7 mouse cellular contexts compared by ENCODE assay signal in the genomic region with DNA sequence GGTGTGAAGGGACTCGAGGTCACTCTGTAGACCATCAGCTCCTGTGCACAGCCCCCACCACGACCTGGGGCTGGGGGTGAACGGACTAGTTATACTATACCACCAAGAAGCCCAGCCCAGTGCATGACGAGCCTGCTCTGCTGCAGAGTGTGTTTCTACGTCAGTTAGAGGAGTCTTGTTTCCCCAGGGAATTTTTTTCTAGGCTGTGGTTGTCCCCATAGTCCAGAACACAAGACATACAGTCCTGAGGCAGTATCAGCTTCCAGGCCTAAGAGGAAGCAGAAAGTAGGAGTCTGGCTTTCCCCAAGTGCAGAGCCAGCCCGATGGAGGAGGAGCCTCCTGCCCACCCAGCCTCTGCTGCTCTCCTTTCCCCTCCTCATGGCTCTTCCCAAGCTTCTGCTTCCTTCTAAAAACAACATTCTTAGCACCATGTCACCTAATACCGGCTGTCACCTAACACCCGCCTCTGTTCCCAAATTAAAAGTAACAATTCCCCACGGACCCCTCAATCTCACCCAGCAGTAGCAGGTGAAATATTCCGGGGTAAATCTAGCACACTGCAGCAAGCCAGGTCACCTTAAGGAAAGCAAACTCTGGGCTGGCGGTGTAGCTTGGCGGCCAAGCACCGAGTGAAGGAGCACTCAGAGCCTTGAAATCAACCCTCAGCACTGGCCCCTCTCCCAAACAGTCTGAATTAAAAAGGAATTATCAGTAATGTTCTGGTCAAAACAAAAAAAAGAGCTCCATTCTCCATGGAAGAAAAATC. TPM values are rescaled to one million over a fixed set of nuclear protein-coding genes. Genes with fewer than 3 reads are reported as not detected.
A peak's percentile ranks its signal among the peaks of the same experiment; 100 is the strongest.
DNase-seq lines count a peak whose midpoint lies in the region; ATAC-seq and TF ChIP-seq lines count a peak whose summit lies in the region.

No protein-coding gene starts in this region.

- peaks cover 16% of the 10 kb centered on the region; the same call in 1 of the 2 replicates for H3K36me3 ChIP-seq in heart, embryonic 13.5 days

- no peaks in the 10 kb centered on the region for H3K9me3 ChIP-seq in heart, embryonic 13.5 days

- H3K27me3 ChIP-seq in heart, embryonic 13.5 days (replicated peaks) = no peaks in the 10 kb centered on the region

- WGBS in heart, embryonic 13.5 days = 15% methylated on average over 13 of the region's 13 CpGs

- H3K9ac ChIP-seq in heart, embryonic 13.5 days = peak overlapping the region; percentile 69

- H3K4me1 ChIP-seq in cortical plate, adult 2 months (ENCODE audit: control insufficient read depth, insufficient read depth, low read length) = peaks cover 7% of the 10 kb centered on the region
- peaks cover 41% of the 10 kb centered on the region for H3K4me1 ChIP-seq in heart, embryonic 13.5 days

- DNase-seq in left cerebral cortex, adult 2 months (ENCODE audit: extremely low spot score in 1 of 2, low spot score in 2 of 2) = no peak
- no peak for DNase-seq in left cerebral cortex, postnatal 10 days (ENCODE audit: extremely low spot score in 1 of 2, low spot score in 2 of 2)
- DNase-seq in mesoderm, embryonic 11.5 days (ENCODE audit: low read depth, low spot score) = peak; percentile 45
- DNase-seq in adrenal gland, adult 8-10 months = no peak
- no peak for DNase-seq in natural killer cell, adult 2 months (ENCODE audit: low spot score in 2 of 2)

- ATAC-seq in heart, embryonic 13.5 days (ENCODE audit: extremely low read depth, insufficient number of reproducible peaks, low FRiP score, low TSS enrichment) = no peak

- peak overlapping the region; percentile 45; the same call in 1 of the 2 replicates for H3K27ac ChIP-seq in left cerebral cortex, adult 2 months
- H3K27ac ChIP-seq in cortical plate, adult 2 months (ENCODE audit: insufficient read depth, low read length) = peak overlapping the region; percentile 21; the same call in 1 of the 2 replicates
- H3K27ac ChIP-seq in heart, embryonic 13.5 days (replicated peaks) = peak overlapping the region; percentile 77

- H3K4me2 ChIP-seq in heart, embryonic 13.5 days = peak overlapping the region; percentile 59

- intact Hi-C loops in left cerebral cortex, adult 2 months (cut with DNase I) = no loop called here
- intact Hi-C loops in left cerebral cortex, postnatal 10 days (cut with DNase I) = no loop called here

- H3K4me3 ChIP-seq in left cerebral cortex, adult 2 months = no peak overlapping the region
- no peak overlapping the region for H3K4me3 ChIP-seq in cortical plate, adult 2 months (ENCODE audit: insufficient read depth, low read length)
- peak overlapping the region; percentile 22 for H3K4me3 ChIP-seq in heart, embryonic 13.5 days

- no peak for TF ChIP-seq POLR2A in cortical plate, adult 2 months (IDR thresholded peaks at IDR 0.05; ENCODE audit: extremely low read depth, insufficient read depth, low read length)

- TF ChIP-seq CTCF in left cerebral cortex, adult 2 months (IDR thresholded peaks at IDR 0.05) = no peak
- no peak for TF ChIP-seq CTCF in cortical plate, adult 2 months (IDR thresholded peaks at IDR 0.05; ENCODE audit: extremely low read depth, insufficient read depth, low read length)

RNA-seq across cellular contexts. Expression of gene Rras2, which starts 45.5 kb away (rescaled TPM):
- 10 to 100 TPM; 16.4 to 20.8 TPM for total RNA-seq in left cerebral cortex, adult 2 months (2021)
- 10 to 100 TPM; 60.3 to 67.5 TPM for total RNA-seq in left cerebral cortex, postnatal 10 days (2021)
- polyA plus RNA-seq in cortical plate, adult 2 months (2012; rRNA removed) = 21.2 and 21.7 TPM in 2 replicates
- polyA plus RNA-seq in heart, embryonic 13.5 days (2015; fragmentation: Nextera tagmentation; extraction: Ambion mirVana) = 47.2 and 48.0 TPM in 2 replicates
- 10 to 100 TPM; 18.2 to 35.7 (median 28.5) TPM for total RNA-seq in adrenal gland, adult 8-10 months (2022)

Comparison
In these comparisons a context has a peak if more than half of its experiments do, and no peak if none do; other contexts are left out.
1. H3K27ac ChIP-seq: peak in every context shown above with its lines; median percentile 77 in heart, embryonic 13.5 days; 45 in left cerebral cortex, adult 2 months; 21 in cortical plate, adult 2 months.